Mouse (Mus musculus) myocyte (in vitro differentiated cells): Measurements from ENCODE around the gene Eps8. TPM values are rescaled to one million over a fixed set of nuclear protein-coding genes. Genes with fewer than 3 reads are reported as not detected.
"Not testable (repeated sequence)": the region's sequence is repeated elsewhere in the genome, so short reads cannot be mapped to it uniquely, and the experiment has no call there.

ENCODE experiments used
- H3K27me3 ChIP-seq: one replicate; pipeline ENCODE4 v1.6.1; 2011; ENCODE audit not compliant: control insufficient read depth, insufficient read depth, insufficient read length
- H3K36me3 ChIP-seq: one replicate; pipeline ENCODE4 v1.6.1; 2011; ENCODE audit not compliant: control insufficient read depth, insufficient read depth
- H3K4me2 ChIP-seq: one replicate; pipeline ENCODE4 v1.6.1; 2011; ENCODE audit warnings: low read depth, control low read depth
- H3K4me3 ChIP-seq: one replicate; pipeline ENCODE4 v1.5.1; 2011; ENCODE audit warnings: mild to moderate bottlenecking, control low read depth, moderate library complexity
- H3K79me2 ChIP-seq: one replicate; pipeline ENCODE4 v1.6.1; 2011; ENCODE audit not compliant: control insufficient read depth, insufficient read depth
- H3ac ChIP-seq: one replicate; pipeline ENCODE4 v1.6.1; 2011; ENCODE audit not compliant: control insufficient read depth, insufficient read length
- CEBPB ChIP-seq: IDR thresholded peaks from 2 replicates; pipeline ENCODE4 v1.6.1; 2011; ENCODE audit warnings: mild to moderate bottlenecking, moderate library complexity; ENCODE audit not compliant: poor library complexity, insufficient read depth, severe bottlenecking
- E2F4 ChIP-seq: IDR thresholded peaks from one replicate; pipeline ENCODE4 v1.6.1; 2011; ENCODE audit warnings: mild to moderate bottlenecking, control low read depth, moderate library complexity; ENCODE audit not compliant: insufficient read depth
- MAX ChIP-seq: IDR thresholded peaks from one replicate; pipeline ENCODE4 v1.6.1; 2011; ENCODE audit warnings: low read depth, mild to moderate bottlenecking, control low read depth
- MYOD1 ChIP-seq, 3 experiments: IDR thresholded peaks; one replicate each; pipeline ENCODE4 v1.6.1; 2011; ENCODE audit warnings: control low read depth in 2 of 3, low read depth in 2 of 3, mild to moderate bottlenecking in 2 of 3, moderate library complexity in 1 of 3; ENCODE audit not compliant: insufficient read length in 2 of 3, control insufficient read depth in 1 of 3
- MYOG ChIP-seq, 3 experiments: IDR thresholded peaks; one replicate each; pipeline ENCODE4 v1.6.1; 2011; ENCODE audit warnings: control low read depth in 2 of 3, low read depth in 2 of 3, mild to moderate bottlenecking in 2 of 3; ENCODE audit not compliant: insufficient read length in 2 of 3, control insufficient read depth in 1 of 3, insufficient read depth in 1 of 3
- POLR2A ChIP-seq: IDR thresholded peaks from one replicate; pipeline ENCODE4 v1.6.1; 2011; ENCODE audit warnings: low read depth, mild to moderate bottlenecking, control low read depth, moderate library complexity; ENCODE audit not compliant: insufficient read length
- POLR2AphosphoS2 ChIP-seq: IDR thresholded peaks from one replicate; pipeline ENCODE4 v1.6.1; 2011; ENCODE audit warnings: low read depth, control low read depth; ENCODE audit not compliant: insufficient read length
- REST ChIP-seq: IDR thresholded peaks from one replicate; pipeline ENCODE4 v1.6.1; 2011; ENCODE audit warnings: mild to moderate bottlenecking, control low read depth, moderate library complexity; ENCODE audit not compliant: insufficient read depth, insufficient read length
- SRF ChIP-seq: IDR thresholded peaks from one replicate; pipeline ENCODE4 v1.6.1; 2011; ENCODE audit warnings: low read depth; ENCODE audit not compliant: control insufficient read depth, insufficient read length
- TCF12 ChIP-seq: IDR thresholded peaks from one replicate; pipeline ENCODE4 v1.6.1; 2011; ENCODE audit warnings: mild to moderate bottlenecking, control low read depth; ENCODE audit not compliant: poor library complexity, insufficient read depth, severe bottlenecking
- TCF3 ChIP-seq: IDR thresholded peaks from one replicate; pipeline ENCODE4 v1.6.1; 2011; ENCODE audit warnings: low read depth, control low read depth; ENCODE audit not compliant: insufficient read length
- USF1 ChIP-seq: IDR thresholded peaks from one replicate; pipeline ENCODE4 v1.6.1; 2011; ENCODE audit warnings: low read depth, mild to moderate bottlenecking, control low read depth, moderate library complexity
- polyA plus RNA-seq: library from polyadenylated mRNA; unstranded; fragments of >200 nt; fragmentation: generic; extraction: Trizol; gene quantifications from one replicate; pipeline ENCODE4 v1.2.1, GENCODE M21; 2012; ENCODE audit warnings: missing spikeins

Eps8 gene
- polyA plus RNA-seq, 1 experiment, result 12.4 TPM

DNA sequence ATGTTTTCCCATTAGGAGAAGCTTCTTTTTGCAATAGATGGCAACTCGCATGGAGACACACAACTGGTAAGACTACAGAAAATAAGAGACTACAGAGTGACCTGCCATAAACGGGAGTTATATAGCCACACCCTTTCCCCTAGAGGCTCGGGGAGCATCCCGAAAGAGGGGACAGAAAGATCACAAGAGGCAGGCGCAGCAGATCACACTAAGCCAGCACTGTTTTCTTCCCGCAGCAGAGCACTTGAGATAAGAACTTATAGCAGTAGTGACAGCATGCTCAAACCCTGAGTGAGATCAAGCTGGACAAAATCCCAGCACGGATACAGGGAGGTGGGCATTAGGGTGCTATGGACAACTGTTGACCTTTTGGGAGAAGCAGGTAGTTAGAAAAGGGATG lies 198.6 kb downstream of the Eps8 start:
- Histone ChIP-seq H3K4me2 (peak overlapping the region; percentile 70), H3K79me2 (no peaks in the 10 kb centered on the region), H3K36me3 (no peaks in the 10 kb centered on the region), H3K4me3 (no peak overlapping the region), H3K27me3 (no peaks in the 10 kb centered on the region), H3ac (no peak overlapping the region)
- no peak for TF ChIP-seq SRF
- TF ChIP-seq TCF12, result no peak
- no peak for TF ChIP-seq CEBPB
- TF ChIP-seq USF1, result no peak
- no peak for TF ChIP-seq MYOG (IDR thresholded peaks at IDR 0.05; ENCODE audit: control insufficient read depth in 1 of 3, insufficient read depth in 1 of 3, insufficient read length in 2 of 3, low read depth in 2 of 3)
- TF ChIP-seq POLR2A, result no peak
- TF ChIP-seq E2F4, result no peak
- no peak for TF ChIP-seq POLR2AphosphoS2
- TF ChIP-seq MYOD1 (IDR thresholded peaks at IDR 0.05; ENCODE audit: control insufficient read depth in 1 of 3, insufficient read length in 2 of 3, low read depth in 2 of 3), result no peak
- no peak for TF ChIP-seq MAX
- TF ChIP-seq REST, result no peak
- no peak for TF ChIP-seq TCF3

DNA sequence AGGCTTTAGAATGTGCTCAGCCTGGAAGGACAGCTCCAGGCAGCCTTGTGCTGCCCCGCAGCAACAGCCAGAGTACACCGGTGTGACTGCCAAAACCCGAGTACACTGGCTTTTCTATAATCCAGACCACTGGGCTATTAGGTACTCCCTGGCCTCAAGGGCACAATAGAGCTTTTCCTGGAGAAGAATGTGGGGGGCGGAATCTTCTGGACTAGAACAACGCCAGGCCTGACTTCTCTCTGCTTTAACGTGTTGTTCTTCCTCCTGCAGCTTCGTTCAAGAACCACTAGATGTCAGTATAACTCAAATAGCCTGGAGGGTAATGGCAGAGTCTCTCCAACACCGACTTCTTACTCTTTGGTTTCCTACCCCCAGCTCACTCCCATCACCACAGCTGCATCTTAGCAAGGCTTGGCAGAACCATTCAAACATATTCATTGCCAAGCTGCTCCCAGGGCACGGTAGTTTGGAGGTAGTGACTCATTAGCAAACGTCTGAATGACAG lies 199.1 kb downstream of the Eps8 start:
- TF ChIP-seq REST (no peak), MYOD1 (IDR thresholded peaks at IDR 0.05; ENCODE audit: control insufficient read depth in 1 of 3, insufficient read length in 2 of 3, low read depth in 2 of 3) (no peak), TCF3 (no peak), E2F4 (no peak), MAX (no peak), MYOG (IDR thresholded peaks at IDR 0.05; ENCODE audit: control insufficient read depth in 1 of 3, insufficient read depth in 1 of 3, insufficient read length in 2 of 3, low read depth in 2 of 3) (no peak), SRF (no peak), POLR2AphosphoS2 (no peak), POLR2A (no peak), CEBPB (no peak), USF1 (no peak), TCF12 (no peak)
- Histone ChIP-seq H3ac (no peak overlapping the region), H3K79me2 (no peaks in the 10 kb centered on the region), H3K27me3 (no peaks in the 10 kb centered on the region), H3K4me3 (no peak overlapping the region), H3K36me3 (no peaks in the 10 kb centered on the region), H3K4me2 (peak overlapping the region; percentile 70)

DNA sequence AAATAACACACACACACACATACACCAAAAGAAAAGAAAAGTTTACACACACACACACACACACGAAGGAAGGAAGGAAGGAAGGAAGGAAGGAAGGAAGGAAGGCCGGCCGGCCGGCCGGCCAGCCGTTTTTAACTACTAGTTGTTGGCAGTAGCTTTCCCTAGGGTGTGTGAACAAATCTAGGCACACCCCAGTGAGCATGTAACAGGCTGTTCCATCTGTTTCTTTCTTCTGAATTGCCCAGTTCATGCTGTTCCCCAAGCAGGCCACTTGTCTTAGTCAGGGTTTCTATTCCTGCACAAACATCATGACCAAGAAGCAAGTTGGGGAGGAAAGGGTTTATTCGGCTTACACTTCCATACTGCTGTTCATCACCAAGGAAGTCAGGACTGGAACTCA lies 208.6 kb downstream of the Eps8 start:
- not testable (repeated sequence) for H3K79me2 ChIP-seq, H3ac ChIP-seq, H3K4me2 ChIP-seq, H3K4me3 ChIP-seq, H3K36me3 ChIP-seq, H3K27me3 ChIP-seq

DNA sequence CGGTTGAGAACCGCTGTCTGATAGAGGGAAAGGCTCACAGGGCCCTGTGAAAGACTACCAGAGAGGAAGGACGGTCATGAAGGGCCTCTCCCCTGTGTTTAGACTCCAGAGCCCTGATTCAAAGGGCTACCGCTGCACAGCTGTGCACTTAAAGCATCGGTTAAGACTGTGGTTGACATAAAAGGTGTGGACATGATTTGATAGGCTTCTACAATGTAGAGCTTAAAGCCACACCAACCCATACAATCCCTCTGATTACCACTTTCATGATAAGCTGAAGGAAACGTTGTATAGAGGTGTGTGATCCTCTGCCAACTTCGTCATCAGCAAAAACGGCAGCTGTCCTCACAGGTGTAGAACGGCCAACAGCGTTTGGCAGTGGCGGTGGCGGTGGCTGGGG lies 211.6 kb downstream of the Eps8 start:
- Histone ChIP-seq H3K4me2 (no peak overlapping the region), H3ac (no peak overlapping the region), H3K36me3 (no peaks in the 10 kb centered on the region), H3K79me2 (no peaks in the 10 kb centered on the region), H3K27me3 (no peaks in the 10 kb centered on the region), H3K4me3 (no peak overlapping the region)
- TF ChIP-seq POLR2A (no peak), POLR2AphosphoS2 (no peak), MAX (no peak), SRF (no peak), USF1 (no peak), TCF12 (no peak), MYOD1 (IDR thresholded peaks at IDR 0.05; ENCODE audit: control insufficient read depth in 1 of 3, insufficient read length in 2 of 3, low read depth in 2 of 3) (no peak), REST (no peak), CEBPB (no peak), E2F4 (no peak), MYOG (IDR thresholded peaks at IDR 0.05; ENCODE audit: control insufficient read depth in 1 of 3, insufficient read depth in 1 of 3, insufficient read length in 2 of 3, low read depth in 2 of 3) (no peak)

DNA sequence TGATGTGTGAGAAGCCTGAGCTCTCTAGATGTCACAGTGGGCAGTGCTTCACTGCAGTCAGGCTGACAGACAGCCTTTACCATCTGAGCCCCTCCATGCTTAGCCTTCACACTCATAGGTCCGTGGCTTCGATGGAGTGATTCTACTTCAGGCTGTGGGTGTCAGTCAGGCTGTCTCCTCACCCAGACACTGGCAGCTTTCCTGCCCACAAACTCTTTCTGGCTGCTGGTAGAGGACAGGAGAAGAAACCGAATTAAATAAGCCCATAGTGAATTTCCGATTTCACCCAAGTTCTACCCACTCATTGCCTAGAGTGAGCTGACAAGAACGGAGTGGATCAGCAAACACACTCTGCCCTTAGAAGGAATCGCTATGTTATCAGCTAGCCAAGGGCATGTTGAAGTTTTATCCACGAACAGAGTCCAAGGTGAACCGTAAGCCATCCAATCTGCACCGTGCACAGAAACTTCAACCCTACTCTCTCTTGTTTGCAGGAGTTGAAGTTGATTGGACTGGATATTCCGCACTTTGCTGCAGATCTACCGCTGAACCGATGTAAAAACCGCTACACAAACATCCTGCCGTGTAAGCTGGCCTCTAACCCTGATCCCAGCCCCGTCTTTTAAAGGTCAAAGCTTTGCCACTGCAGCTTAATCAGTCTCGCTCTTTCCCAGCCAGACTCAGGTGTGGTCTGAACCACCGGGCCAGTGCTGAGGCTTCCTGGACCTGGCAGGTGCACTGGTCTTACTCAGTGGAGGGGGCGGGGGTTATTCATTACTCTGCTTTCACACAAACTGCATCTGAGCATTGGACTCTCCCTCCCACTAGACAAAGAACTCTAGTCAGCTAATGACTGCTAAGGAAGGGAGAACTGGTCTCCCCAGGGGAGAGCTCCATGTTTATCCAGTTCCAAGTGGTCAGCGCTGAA lies 213.9 kb downstream of the Eps8 start:
- no peaks in the 10 kb centered on the region for H3K36me3 ChIP-seq
- no peak for TF ChIP-seq SRF
- no peak for TF ChIP-seq MYOG (IDR thresholded peaks at IDR 0.05; ENCODE audit: control insufficient read depth in 1 of 3, insufficient read depth in 1 of 3, insufficient read length in 2 of 3, low read depth in 2 of 3)
- no peak for TF ChIP-seq REST
- no peak for TF ChIP-seq MYOD1 (IDR thresholded peaks at IDR 0.05; ENCODE audit: control insufficient read depth in 1 of 3, insufficient read length in 2 of 3, low read depth in 2 of 3)
- no peak for TF ChIP-seq POLR2AphosphoS2
- no peak for TF ChIP-seq MAX
- TF ChIP-seq USF1, result no peak
- no peak for TF ChIP-seq E2F4
- TF ChIP-seq POLR2A, result no peak
- no peak for TF ChIP-seq TCF3

More for the DNA sequence above, 213.9 kb downstream of the Eps8 start:
- Histone ChIP-seq H3ac (no peak overlapping the region), H3K27me3 (no peaks in the 10 kb centered on the region), H3K4me2 (no peak overlapping the region), H3K4me3 (no peak overlapping the region), H3K79me2 (no peaks in the 10 kb centered on the region)
